Mouse (Mus musculus) lung, embryonic 15.5 days (tissue): ENCODE measurements around the gene Gm3317. TPM values are rescaled to one million over a fixed set of nuclear protein-coding genes. Genes with fewer than 3 reads are reported as not detected.
"Not testable (repeated sequence)": the region's sequence is repeated elsewhere in the genome, so short reads cannot be mapped to it uniquely, and the experiment has no call there.

Experiments used
- ATAC-seq: fragments of 200-750 bp; cut with Nextera tagmentation; 2 replicates; pipeline ENCODE4 v1.8.0; 2017; ENCODE audit warnings: moderate number of reproducible peaks, borderline replicate concordance; ENCODE audit not compliant: low FRiP score, low TSS enrichment; ENCODE audit errors: extremely low read depth
- H3K27ac ChIP-seq: fragments of 300-500 bp; sonication (generic); 2 replicates; pipeline ENCODE4 v1.5.1; 2015; ENCODE audit warnings: moderate library complexity, mild to moderate bottlenecking, inconsistent platforms
- H3K27me3 ChIP-seq: fragments of 300-500 bp; sonication (generic); 2 replicates; pipeline ENCODE4 v1.6.1; 2015; ENCODE audit warnings: inconsistent platforms
- H3K36me3 ChIP-seq: fragments of 300-500 bp; sonication (generic); 2 replicates; pipeline ENCODE4 v1.6.1; 2015; ENCODE audit warnings: inconsistent platforms
- H3K4me1 ChIP-seq: fragments of 300-500 bp; sonication (generic); 2 replicates; pipeline ENCODE4 v1.6.1; 2015; ENCODE audit warnings: inconsistent platforms
- H3K4me2 ChIP-seq: fragments of 300-500 bp; sonication (generic); 2 replicates; pipeline ENCODE4 v1.6.1; 2015; ENCODE audit warnings: inconsistent platforms, mild to moderate bottlenecking, moderate library complexity
- H3K4me3 ChIP-seq: fragments of 300-500 bp; sonication (generic); 2 replicates; pipeline ENCODE4 v1.5.1; 2015; ENCODE audit warnings: mild to moderate bottlenecking, inconsistent platforms
- H3K9ac ChIP-seq: fragments of 300-500 bp; sonication (generic); 2 replicates; pipeline ENCODE4 v1.6.1; 2015; ENCODE audit warnings: inconsistent platforms
- H3K9me3 ChIP-seq: fragments of 300-500 bp; sonication (generic); 2 replicates; pipeline ENCODE4 v1.6.1; 2016; ENCODE audit warnings: inconsistent platforms
- WGBS: fragments of 180-500 bp; shearing (Covaris S2); methylation state at CpG from one replicate; pipeline ENCODE4 v1.1.7; 2015; 5-methylcytosine and 5-hydroxymethylcytosine counted together
- polyA plus RNA-seq: library from polyadenylated mRNA; unstranded; fragments of >200 nt; fragmentation: Nextera tagmentation; extraction: Ambion mirVana; gene quantifications from 2 replicates; pipeline ENCODE4 v1.2.1, GENCODE M21; 2015

Gene Gm3317
- not detected in 2 replicates for polyA plus RNA-seq

DNA sequence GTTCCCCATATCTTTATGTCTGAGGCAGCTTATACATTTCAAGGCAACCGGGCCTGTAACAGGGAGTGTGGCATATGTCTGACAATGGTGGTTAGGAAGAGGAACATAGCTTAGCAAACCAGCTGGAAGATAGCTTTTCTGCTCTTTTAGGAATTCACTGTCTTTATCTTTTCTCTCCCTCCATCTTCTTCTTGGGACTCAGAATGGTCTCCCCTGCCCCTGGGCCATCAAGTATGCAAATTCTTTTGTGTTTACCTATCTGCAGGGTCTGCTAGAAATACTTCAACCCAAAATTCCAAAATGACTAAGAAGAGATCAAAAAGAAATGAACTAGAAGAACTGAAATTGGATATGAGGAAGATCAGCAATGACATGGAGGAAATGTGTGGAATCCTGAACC is at the start of gene Gm3317:
Gm3317 (plus strand) TSS at position 301 of the 400 bp plus-strand sequence.
- H3K27ac ChIP-seq, H3K27me3 ChIP-seq, H3K36me3 ChIP-seq, H3K9me3 ChIP-seq, H3K9ac ChIP-seq, H3K4me3 ChIP-seq, H3K4me1 ChIP-seq, ATAC-seq, H3K4me2 ChIP-seq: not testable (repeated sequence)
- WGBS = no CpG with 5 or more reads among the region's 1 CpGs

DNA sequence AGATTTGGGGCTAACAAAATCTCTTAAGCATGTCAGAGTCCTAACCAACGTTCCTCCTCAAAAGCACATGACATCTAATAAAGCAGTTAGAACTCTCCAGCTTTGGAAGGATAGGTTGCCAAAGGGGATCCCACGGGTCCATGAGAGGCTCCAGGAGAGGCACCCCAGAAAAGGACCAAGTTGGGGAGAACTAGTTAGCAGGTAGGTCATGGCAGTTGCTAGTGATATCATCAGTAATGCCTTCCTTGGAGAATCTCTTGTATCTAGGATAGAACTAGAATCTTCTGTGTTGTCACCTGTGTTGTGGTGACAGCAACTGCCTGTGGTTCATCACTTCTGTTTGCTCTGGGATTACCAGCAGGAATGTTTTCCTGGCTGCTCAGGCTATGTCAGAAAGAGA is 33.1 kb upstream of the Gm3317 start, which contains the start of gene Gm8279:
Gm8279 (plus strand) TSS at position 301 of the 400 bp plus-strand sequence.
- H3K27ac ChIP-seq, H3K4me2 ChIP-seq, H3K9me3 ChIP-seq, H3K9ac ChIP-seq, H3K4me3 ChIP-seq, H3K27me3 ChIP-seq, H3K36me3 ChIP-seq, H3K4me1 ChIP-seq, ATAC-seq: not testable (repeated sequence)
- WGBS = 84% methylated on average over 2 of the region's 2 CpGs

DNA sequence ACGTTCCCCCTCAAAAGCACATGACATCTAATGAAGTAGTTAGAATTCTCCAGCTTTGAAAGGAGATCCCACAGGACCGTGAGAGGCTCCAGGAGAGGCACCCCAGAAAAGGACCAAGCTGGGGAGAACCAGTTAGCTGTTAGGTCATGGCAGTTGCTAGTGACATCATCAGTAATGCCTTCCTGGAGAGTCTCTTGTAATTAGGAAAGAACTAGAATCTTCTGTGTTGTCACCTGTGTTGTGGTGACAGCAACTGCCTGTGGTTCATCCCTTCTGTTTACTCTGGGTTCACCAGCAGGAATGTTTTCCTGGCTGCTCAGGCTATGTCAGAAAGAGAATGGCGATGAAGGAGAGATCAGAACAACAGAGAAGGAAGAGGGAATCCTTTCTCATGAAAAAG is 21.2 kb downstream of the Gm3317 start, which contains the start of gene Gm8271:
Gm8271 (plus strand) TSS at position 301 of the 400 bp plus-strand sequence.
- no CpG with 5 or more reads among the region's 3 CpGs for WGBS
- not testable (repeated sequence) for H3K36me3 ChIP-seq, H3K9me3 ChIP-seq, H3K4me2 ChIP-seq, H3K27ac ChIP-seq, H3K4me3 ChIP-seq, H3K4me1 ChIP-seq, H3K27me3 ChIP-seq, H3K9ac ChIP-seq, ATAC-seq

Other genes with a start within 250 kb of the Gm3317 start
- gene Gm8297, start 180.6 kb upstream of the Gm3317 start, polyA plus RNA-seq = not detected in 2 replicates
- not detected in 2 replicates for gene Gm3298, start 148.6 kb upstream of the Gm3317 start, polyA plus RNA-seq
- gene 4930555G01Rik, start 113.9 kb upstream of the Gm3317 start, polyA plus RNA-seq = not detected in 2 replicates
- gene Gm8281, start 93.5 kb upstream of the Gm3317 start, polyA plus RNA-seq = 1.6 and 1.9 TPM in 2 replicates
- gene Gm8279, start 33.0 kb upstream of the Gm3317 start, polyA plus RNA-seq = not detected in 2 replicates
- not detected in 2 replicates for gene Gm8271, start 21.3 kb downstream of the Gm3317 start, polyA plus RNA-seq
- gene Gm3526, start 96.0 kb downstream of the Gm3317 start, polyA plus RNA-seq = not detected in 2 replicates
- gene Gm3542, start 170.4 kb downstream of the Gm3317 start, polyA plus RNA-seq = not detected in 2 replicates
- 0.71 TPM in 1 of 2 replicates, not detected in the other for gene Gm3500, start 224.5 kb downstream of the Gm3317 start, polyA plus RNA-seq